Mouse (Mus musculus): Measurements from ENCODE around the gene Pomt2. TPM values are rescaled to one million over a fixed set of nuclear protein-coding genes. Genes with fewer than 3 reads are reported as not detected.

Pomt2 gene
- total RNA-seq, 1 experiment from 2014 or later: 17.7 TPM

Other genes with a start within 250 kb of the Pomt2 start
- 29.9 and 31.0 TPM in 2 replicates for gene Cipc, start 200.9 kb downstream of the Pomt2 start, total RNA-seq (2021)
- gene Zdhhc22, start 157.5 kb downstream of the Pomt2 start, total RNA-seq (2021): 0.86 and 1.9 TPM in 2 replicates
- 0.71 and 1.5 TPM in 2 replicates for gene Tmem63c, start 126.6 kb downstream of the Pomt2 start, total RNA-seq (2021)
- 1.3 TPM in 2 replicates for gene Ngb, start 45.4 kb downstream of the Pomt2 start, total RNA-seq (2021)
- gene Gstz1, start 803 bp downstream of the Pomt2 start, total RNA-seq (2021): 106 and 112 TPM in 2 replicates
- 2.8 TPM in 2 replicates for gene Samd15, start 51.8 kb upstream of the Pomt2 start, total RNA-seq (2021)
- gene Tmed8, start 52.5 kb upstream of the Pomt2 start, total RNA-seq (2021): 31.6 and 38.5 TPM in 2 replicates
- 0.52 and 0.76 TPM in 2 replicates for gene Noxred1, start 90.8 kb upstream of the Pomt2 start, total RNA-seq (2021)
- gene Vipas39, start 118.3 kb upstream of the Pomt2 start, total RNA-seq (2021): 36.4 and 36.7 TPM in 2 replicates
- gene Ahsa1, start 118.5 kb upstream of the Pomt2 start, total RNA-seq (2021): 166 and 209 TPM in 2 replicates
- not detected in 2 replicates for gene Ism2, start 151.7 kb upstream of the Pomt2 start, total RNA-seq (2021)
- gene Sptlc2, start 240.4 kb upstream of the Pomt2 start, total RNA-seq (2021): 214 and 293 TPM in 2 replicates

All from adrenal gland, postnatal 25 days (tissue).